Mouse (Mus musculus): ENCODE measurements around the gene Fam117a. TPM values are rescaled to one million over a fixed set of nuclear protein-coding genes. Genes with fewer than 3 reads are reported as not detected.

Fam117a gene
- polyA plus RNA-seq, 1 experiment from 2014 or later: 2.2 TPM

DNA sequence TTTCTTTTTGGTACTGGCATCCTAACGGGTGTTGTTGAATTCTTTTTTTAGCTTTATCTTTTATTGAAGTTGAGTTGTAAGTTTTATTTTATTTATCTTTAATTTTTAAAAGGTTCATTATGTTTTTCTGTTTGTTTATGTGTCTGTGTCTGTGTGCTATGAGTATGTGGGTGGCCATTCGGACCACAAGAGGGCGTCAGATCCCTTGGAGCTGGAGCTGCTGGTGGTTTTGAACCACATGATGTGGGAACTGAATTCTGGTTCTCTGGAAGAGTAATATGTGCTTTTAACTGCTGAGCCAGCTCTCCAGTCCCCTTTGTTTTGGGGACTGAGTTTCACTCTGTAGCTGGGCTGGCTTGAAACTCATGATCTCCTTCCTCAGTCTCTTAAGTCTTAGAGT, 86.7 kb downstream of the Fam117a start:
- WGBS: 75% methylated on average over 3 of the region's 3 CpGs

DNA sequence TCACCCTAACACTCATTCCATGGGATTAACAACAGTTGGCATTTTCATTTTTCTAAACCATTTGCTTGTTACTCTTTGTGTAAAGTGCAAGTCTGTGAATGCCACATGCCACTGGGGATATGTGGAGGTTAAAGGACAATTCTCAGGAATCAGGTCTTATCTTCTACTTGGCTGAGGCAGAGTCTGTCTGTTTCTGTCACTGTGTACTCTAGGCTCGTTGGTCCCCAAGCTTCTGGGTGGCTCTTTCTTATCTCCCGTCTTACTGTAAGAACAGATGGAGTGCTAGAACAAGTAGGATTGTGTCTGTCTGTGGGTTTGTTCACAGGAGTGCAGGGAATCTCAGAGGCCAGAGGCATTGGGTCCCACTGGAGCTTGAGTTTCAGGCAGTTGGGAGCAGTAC, 94.5 kb downstream of the Fam117a start:
- no peak overlapping the region for H3K4me3 ChIP-seq (ENCODE audit: low read depth, low read length)
- H3K27me3 ChIP-seq (ENCODE audit: control insufficient read depth, insufficient read depth, low read depth, low read length): no peaks in the 10 kb centered on the region
- no peak overlapping the region for H3K27ac ChIP-seq (ENCODE audit: low read length)
- H3K9me3 ChIP-seq (replicated peaks; ENCODE audit: control insufficient read depth, low read length, poor library complexity, severe bottlenecking): no peaks in the 10 kb centered on the region
- H3K36me3 ChIP-seq (ENCODE audit: control insufficient read depth, insufficient read depth, low read length): no peaks in the 10 kb centered on the region
- no peak overlapping the region for H3K4me2 ChIP-seq (ENCODE audit: low read length)
- no peak for ATAC-seq
- H3K4me1 ChIP-seq (ENCODE audit: control insufficient read depth, insufficient read depth, low read length): no peaks in the 10 kb centered on the region
- 91% methylated on average over 2 of the region's 2 CpGs for WGBS
- H3K9ac ChIP-seq (ENCODE audit: low read depth, low read length): no peak overlapping the region

More for the DNA sequence above, 86.7 kb downstream of the Fam117a start:
- no peaks in the 10 kb centered on the region for H3K27me3 ChIP-seq (ENCODE audit: control insufficient read depth, insufficient read depth, low read depth, low read length)
- no peaks in the 10 kb centered on the region for H3K9me3 ChIP-seq (replicated peaks; ENCODE audit: control insufficient read depth, low read length, poor library complexity, severe bottlenecking)
- H3K36me3 ChIP-seq (ENCODE audit: control insufficient read depth, insufficient read depth, low read length): no peaks in the 10 kb centered on the region
- H3K4me2 ChIP-seq (ENCODE audit: low read length): no peak overlapping the region
- H3K4me3 ChIP-seq (ENCODE audit: low read depth, low read length): no peak overlapping the region
- H3K4me1 ChIP-seq (ENCODE audit: control insufficient read depth, insufficient read depth, low read length): no peaks in the 10 kb centered on the region
- no peak for ATAC-seq
- no peak overlapping the region for H3K9ac ChIP-seq (ENCODE audit: low read depth, low read length)
- no peak overlapping the region for H3K27ac ChIP-seq (ENCODE audit: low read length)

Other genes starting within 250 kb of the Fam117a start
- 0.22 and 0.38 TPM in 2 replicates for gene Dlx3, start 216.9 kb upstream of the Fam117a start, polyA plus RNA-seq (2015; fragmentation: Nextera tagmentation; extraction: Ambion mirVana)
- 0.36 TPM in 1 of 2 replicates, not detected in the other for gene Dlx4, start 190.8 kb upstream of the Fam117a start, polyA plus RNA-seq (2015; fragmentation: Nextera tagmentation; extraction: Ambion mirVana)
- not detected in 2 replicates for gene Tac4, start 75.5 kb upstream of the Fam117a start, polyA plus RNA-seq (2015; fragmentation: Nextera tagmentation; extraction: Ambion mirVana)
- 65.8 and 69.1 TPM in 2 replicates for gene Kat7, start 26.8 kb upstream of the Fam117a start, polyA plus RNA-seq (2015; fragmentation: Nextera tagmentation; extraction: Ambion mirVana)
- 144 and 157 TPM in 2 replicates for gene Slc35b1, start 47.7 kb downstream of the Fam117a start, polyA plus RNA-seq (2015; fragmentation: Nextera tagmentation; extraction: Ambion mirVana)
- gene Spop, start 77.1 kb downstream of the Fam117a start, polyA plus RNA-seq (2015; fragmentation: Nextera tagmentation; extraction: Ambion mirVana): 244 and 258 TPM in 2 replicates
- 3.3 and 4.6 TPM in 2 replicates for gene Nxph3, start 177.6 kb downstream of the Fam117a start, polyA plus RNA-seq (2015; fragmentation: Nextera tagmentation; extraction: Ambion mirVana)